Mouse (Mus musculus) bone marrow, adult 2 months (tissue): ENCODE measurements around the gene Gm17657.

Experiments used
- CTCF ChIP-seq: fragments of 200-500 bp; IDR thresholded peaks from 2 replicates; pipeline ENCODE4 v1.5.1; 2011; ENCODE audit warnings: low read length, control low read depth; ENCODE audit not compliant: control insufficient read depth, insufficient read depth
- POLR2A ChIP-seq: fragments of 200-500 bp; IDR thresholded peaks from 2 replicates; pipeline ENCODE4 v1.6.1; 2011; ENCODE audit warnings: low read depth, mild to moderate bottlenecking, control low read depth, low read length, borderline replicate concordance; ENCODE audit not compliant: control insufficient read depth

GRCm38 (mm10) chr17:29528568-29529187, 20.8 kb downstream of the Gm17657 start:
- no peak for TF ChIP-seq POLR2A
- peak; percentile 67 for TF ChIP-seq CTCF
